Mouse (Mus musculus) retina, embryonic 14.5 days (tissue): ENCODE measurements at regions not wholly inside any gene's neighbourhood (a gene's known extent, or its start where the extent isn't known, plus 50 kb on each side); places are given as distances from the start of the nearest gene placed in this dataset.
"Not testable (repeated sequence)": the region's sequence is repeated elsewhere in the genome, so short reads cannot be mapped to it uniquely, and the experiment has no call there.

Source experiments
- DNase-seq: peaks from one replicate; pipeline ENCODE4 v3.0.0-alpha.2; 2015; ENCODE audit warnings: low spot score

DNA sequence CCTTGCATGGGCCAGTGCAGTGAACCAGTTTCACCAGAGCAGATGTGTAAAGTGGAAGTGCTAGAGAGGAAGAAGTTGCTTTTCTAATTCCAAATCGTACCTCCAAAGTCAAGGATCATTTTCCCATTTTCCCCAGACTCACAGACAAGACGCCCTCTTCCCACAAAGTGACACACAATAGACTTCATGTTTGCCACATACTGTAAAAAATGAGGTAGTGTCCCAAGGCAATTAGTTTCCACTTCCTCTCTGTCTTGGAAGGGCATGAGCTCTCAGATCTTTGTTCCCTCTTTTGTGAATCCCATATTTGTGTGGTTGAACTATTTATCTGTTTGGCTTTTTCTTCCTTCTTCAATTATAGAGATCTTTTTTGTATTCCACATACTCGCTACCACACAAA lies 137.0 kb downstream of the Sptssa start:
- no peak for DNase-seq

DNA sequence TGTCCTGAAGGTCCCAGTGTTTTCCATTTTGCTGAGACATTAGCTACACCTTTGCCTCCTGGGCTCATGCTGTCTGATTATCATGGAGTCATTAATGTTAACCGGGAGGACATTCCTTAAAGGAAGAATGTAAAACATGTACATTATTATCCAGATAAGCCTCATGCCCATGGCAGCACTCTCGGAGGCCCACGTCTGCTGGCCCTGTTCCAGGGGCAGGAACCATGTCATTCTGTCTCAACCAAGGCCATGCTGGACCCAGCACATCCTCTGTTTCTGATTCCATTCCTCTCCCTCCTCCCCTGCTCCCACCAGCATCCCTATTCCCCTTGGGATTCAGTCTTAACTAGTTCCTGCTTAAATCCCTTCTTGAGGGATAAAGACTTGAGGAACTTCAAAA lies 139.1 kb downstream of the Sptssa start:
- DNase-seq: no peak

DNA sequence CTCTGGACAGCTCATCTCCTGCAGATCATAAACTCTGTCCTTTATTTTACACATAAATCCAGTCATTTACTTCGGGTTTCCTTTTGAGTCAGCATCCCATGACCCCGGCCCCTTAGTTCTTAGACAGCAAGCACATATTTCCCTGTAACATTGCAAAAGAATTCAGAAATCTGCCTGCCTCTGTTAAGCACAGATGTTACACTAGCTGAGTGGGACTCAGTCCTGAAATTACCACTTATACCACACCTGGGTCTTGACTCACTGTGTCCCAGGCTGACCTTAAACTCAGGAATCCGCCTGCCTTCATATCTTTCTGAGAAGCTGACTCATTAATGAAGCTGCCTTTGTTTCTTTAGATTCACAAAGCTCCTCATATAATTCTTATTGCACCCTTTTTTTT lies 139.9 kb downstream of the Sptssa start:
- DNase-seq: no peak

DNA sequence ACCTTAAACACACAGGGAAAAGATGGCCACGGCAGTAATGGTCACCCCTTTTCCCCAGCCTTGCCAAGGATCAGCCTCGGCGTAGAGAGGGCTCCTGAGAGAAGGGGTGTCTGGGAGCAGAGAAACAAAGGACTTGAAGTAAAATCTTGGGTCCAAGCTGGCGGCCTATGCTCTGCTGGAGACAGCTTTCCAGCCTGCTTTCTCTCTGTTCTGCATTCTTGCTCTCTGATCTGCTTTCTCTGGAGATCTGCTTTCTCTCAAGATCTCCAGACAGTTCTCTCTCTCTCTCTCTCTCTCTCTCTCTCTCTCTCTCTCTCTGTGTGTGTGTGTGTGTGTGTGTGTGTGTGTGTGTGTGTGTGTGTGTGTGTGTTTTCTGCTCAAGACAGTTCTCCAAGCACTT lies 140.3 kb downstream of the Sptssa start:
- not testable (repeated sequence) for DNase-seq

DNA sequence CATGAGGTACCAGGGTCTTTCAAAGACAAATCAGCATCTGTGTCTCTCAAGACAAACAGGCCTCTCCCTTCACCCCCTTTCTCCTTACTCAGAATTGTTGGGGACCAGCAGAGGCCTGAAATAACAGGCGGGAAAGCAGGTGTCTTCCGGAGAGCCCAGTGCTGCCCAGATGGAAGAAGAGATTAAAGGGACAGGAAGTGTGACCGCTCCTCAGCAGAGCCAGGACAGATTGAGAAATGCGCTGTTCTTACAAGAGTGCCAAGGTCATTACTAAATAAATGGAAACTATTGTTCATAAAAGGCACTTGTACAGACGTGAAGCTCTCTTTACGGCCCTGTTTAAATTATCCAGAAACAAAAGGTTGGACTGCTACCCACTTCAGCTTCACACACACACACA lies 146.5 kb downstream of the Sptssa start:
- DNase-seq: no peak

DNA sequence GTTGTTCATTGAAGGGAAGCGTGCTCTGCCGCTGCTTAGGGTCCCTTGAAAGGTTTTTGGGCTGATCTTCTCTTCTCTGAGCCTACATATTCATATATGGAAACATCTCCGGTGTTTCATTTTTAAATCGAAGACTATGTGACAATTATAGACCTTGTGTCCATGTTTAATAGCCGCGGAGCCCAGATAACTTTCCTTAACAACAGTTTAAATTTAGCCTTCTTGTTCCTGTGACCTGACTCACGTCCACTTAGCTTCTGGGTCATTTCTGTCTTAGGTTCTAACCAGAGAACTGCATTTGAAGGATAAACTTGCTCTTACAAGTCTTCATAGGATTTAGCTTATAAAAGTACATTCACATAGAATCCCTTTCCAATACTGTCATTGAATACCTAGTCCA lies 153.6 kb downstream of the Sptssa start:
- DNase-seq: no peak

DNA sequence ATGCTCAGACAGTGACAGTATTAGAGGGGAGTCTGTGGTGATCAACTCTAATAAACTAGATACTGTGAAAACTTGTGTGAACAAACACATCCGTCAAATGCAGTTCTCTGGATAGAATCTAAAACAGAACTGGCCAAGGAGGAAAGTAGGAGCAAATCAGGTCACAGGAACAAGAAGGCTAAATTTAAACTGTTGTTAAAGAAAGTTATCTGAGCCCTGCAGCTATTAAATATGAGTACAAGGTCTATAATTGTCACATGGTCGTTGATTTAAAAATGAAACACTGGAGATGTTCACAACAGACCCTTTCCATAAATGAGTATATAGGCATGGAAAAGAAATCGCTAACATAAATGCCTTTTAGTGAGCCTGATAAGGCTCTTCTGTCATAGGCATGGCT lies 156.4 kb downstream of the Sptssa start:
- DNase-seq: no peak

DNA sequence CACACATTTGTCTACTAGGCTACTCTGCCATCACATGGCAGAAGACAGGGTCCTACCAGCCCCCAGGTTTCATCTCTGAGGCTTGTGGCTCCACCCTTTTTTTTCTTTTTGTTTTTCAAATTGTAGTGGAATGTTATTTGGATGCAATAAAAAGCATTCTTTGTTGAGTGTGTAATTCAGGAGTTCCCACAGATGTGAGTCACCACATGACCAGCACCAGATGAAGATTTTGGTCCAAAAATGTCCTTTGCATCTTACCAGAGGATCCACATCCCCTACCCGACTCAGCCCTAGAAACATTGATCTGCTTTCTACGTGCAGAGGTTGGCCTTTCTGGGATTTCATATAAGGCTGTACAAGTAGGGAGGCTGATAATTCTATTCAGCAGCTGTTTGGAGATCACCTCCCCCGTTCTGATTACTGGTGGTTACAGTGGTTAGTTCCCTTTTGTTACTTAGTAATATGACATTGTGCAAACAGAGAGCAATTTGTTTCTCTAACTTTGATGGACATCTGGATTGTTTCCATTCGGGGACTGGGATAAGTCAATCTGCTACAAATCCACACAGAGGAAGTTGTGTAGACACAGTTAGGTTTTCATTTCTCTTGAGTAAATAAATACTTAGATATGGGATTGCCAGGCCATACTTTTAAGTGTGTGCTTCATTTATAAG lies 160.5 kb downstream of the Sptssa start:
- DNase-seq: no peak

DNA sequence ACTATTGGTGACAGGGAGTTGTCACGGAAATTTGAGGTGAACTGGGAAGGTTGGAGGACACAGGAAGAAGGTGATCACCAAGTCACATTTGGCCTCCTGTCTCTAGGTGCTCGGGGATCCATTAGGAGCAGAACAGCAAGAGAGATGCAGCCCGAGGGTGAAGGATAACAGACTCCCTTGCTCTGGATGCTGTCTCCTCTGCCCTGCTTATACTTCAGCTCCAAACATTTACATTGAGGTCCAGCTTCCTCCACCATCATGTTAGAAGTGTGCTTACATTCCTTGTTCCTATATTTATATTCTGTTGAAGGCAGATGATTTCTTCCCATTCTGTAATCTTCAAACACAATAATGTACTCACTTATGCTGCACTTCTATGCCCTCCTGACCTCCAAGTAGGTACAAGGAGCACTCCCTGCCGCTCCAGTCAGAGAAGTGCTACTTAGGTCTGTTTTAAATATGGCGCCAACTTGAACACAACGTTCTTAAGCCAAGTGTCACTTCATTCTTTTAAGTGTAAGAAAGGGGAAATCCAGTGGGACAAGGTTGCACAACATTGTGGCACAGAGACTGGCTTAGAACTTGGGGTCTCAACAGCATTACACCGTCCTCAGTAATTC lies 161.5 kb downstream of the Sptssa start:
- no peak for DNase-seq

DNA sequence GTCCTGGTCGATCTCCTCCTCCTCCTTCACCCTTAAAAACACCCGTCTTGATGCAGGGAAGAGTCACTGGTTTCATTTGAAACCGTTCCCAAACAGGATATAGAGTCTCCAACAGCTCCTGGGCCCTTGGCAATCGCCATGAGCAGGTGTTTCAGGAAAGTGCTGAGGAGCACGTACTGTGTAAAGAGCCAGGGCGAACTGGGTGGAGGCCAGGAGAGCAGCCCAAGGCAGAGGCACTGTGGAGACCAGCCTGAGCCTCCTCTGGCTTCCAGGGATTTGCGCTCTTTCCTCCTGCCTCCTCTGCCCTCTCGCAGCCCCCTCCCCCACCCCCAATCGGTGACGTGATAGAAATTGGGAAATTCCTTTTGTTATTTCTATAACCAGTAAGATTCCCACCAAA lies 163.6 kb downstream of the Sptssa start:
- no peak for DNase-seq

DNA sequence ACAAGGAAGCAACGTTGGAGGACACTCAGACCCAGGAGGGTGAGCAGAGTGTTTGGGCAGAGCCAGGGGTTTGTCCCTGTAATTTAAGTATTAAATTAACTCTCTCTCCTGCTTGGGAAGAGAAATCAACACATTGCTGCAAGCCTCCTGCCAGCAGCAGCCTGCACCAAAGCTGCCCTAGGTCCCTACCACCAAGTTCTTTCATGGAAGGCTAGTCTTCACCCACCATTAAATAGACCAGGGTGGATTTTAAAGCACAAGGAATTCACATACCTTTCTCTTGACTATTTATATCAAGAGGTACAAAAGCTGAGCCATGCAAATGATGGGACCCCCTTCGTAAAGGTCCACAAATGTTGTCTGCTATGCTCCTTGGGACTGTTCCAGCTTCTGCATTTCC lies 165.9 kb downstream of the Sptssa start:
- no peak for DNase-seq

DNA sequence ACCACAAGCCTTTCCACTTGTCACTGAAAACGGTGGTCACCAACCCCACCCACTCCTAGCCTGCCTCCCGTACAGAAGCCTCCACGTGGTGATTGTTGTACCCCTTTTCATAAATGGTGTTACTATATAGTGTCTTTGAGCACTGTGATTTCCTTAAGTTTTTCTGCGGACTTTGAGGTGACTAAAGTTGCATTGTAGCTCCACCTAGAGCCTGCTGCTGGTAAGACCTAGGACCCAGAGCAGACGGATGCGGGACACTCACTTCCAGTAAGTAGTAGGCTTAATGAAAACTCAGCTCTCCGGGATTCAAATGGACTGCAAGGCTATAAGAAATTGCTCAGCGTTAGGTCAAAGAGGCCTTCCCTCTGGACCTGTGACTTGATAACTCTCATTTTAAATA lies 166.7 kb downstream of the Sptssa start:
- DNase-seq: peak; percentile 86

DNA sequence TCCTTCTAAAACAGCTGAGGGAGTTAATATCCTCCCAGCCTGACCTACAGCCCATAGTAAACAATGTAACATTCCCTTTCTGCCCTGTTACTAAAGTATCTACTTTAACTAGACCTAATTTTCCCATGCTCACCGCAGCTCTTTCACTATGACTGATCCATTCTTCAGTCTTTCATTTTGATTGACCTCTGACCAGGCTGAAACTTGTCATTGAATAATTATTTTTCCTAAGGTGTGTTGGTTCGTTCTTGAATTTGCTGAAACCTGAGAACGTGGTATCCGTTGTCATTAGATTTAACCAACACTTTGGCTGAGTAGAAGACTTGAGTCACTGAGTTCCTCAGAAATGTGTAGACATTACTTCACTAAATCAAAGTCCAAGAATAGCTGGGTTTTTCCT lies 168.7 kb downstream of the Sptssa start:
- no peak for DNase-seq

DNA sequence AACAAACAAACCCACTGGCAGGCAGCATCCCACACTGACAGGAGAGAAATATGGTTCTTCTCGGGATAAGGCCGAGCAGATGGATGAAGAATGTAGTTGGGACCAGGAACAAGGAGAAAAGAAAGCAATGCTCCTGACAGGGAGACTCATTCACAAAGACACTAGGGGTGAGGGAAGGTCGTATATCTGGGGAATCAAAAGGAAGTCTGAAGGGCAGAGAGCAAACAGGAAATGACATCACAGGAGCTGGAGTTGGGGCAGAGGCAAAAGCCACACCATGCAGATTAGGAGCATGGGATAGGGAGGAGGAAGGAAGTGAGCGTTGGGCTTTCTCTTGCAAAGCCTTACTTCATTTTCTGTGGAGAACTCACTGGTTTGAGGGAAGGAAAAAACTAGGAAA lies 174.4 kb downstream of the Sptssa start:
- no peak for DNase-seq

DNA sequence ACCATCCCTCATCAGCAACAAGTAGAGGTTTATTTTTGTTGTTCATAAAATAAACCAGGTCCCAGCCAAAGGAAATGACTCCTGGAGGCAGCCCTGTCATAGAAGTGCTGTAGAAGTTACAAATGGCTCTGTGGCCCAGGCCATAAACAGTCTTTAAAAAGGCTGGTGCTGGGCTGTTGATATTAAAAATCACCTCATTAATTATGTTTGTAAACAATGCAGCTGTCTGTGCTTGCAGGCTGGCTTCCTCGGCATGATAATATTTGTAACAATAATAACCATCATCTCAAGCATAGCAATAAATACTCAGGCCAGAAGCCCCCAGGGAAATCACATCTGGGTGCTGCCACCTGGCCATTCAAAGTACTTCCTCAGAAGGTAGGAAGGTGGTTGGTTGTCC lies 176.5 kb downstream of the Sptssa start:
- DNase-seq: no peak

DNA sequence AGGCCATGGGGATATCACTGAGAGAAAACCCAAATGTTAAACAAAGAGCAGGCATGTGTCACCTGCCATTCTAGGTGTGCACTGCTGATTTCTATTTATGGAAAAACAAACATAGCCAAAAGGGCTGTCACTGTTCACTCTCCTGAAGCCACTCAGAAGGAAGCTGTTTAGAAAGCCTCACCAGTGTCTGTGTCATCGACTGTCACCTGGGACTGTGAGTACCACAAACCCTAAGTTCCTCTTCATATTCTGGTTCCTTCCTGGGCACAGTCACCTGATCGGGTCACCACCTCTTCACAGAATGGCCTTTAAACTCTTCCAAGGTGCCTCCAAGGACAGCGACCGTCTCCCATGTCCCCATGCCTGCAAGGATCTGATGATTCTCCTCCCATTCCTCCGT lies 183.5 kb downstream of the Sptssa start:
- DNase-seq: no peak

DNA sequence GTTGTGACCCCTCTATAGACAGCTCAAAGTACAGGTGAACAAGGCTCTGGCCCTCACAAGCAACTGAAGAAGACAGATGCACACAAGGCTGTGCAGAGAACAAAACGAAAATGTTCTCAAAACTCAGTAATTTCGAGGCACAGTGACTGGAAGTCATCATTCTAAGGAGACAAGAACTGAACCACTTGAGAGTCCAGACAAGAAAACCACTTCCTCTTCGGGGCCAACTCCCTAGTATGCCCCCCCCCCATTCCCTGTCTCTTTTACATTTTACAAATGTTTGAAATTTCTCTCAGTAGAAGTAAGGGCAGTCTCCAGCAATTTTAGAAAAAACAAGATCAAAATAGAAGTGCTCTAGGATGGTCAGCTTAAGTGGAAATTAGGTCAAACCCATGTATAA lies 184.0 kb downstream of the Sptssa start:
- DNase-seq: no peak

DNA sequence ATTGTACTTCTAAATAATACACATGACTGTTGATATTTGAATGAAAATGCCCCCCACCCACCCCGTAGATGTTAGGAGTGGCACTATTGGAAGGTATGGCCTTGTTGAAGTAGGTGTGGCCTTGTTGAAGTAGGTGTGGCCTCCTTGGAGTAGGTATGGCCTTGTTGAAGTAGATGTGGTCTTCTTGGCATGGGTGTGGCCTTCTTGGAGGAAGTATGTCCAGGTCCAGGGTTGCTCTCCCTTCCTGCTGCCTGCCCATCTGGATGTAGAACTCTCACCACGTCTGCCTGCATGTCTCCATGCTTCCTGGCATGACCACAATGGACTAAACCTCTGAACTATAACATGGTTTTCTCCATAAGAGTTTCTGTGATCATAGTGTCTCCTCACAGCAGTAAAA lies 188.7 kb downstream of the Sptssa start:
- no peak for DNase-seq

DNA sequence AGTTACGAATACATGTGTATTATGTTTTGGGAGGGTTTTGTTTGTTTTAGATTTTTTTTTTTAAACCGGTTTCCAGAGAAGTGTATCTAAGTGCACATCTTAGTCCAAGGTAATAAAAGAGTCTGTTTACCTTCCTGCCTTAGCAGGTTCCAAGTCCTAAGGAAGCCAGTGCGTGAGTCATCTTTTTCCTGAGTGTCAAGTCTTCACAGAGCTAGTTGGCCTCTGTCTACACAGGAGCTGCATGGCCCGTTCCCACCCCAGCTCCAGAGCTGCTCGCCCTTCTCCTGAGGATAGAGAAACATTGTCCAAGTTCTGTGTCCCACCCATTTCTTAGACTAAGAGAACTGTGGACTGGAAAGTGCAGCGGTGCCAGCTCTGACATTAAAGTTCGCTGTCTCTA lies 192.6 kb downstream of the Sptssa start:
- DNase-seq: no peak

DNA sequence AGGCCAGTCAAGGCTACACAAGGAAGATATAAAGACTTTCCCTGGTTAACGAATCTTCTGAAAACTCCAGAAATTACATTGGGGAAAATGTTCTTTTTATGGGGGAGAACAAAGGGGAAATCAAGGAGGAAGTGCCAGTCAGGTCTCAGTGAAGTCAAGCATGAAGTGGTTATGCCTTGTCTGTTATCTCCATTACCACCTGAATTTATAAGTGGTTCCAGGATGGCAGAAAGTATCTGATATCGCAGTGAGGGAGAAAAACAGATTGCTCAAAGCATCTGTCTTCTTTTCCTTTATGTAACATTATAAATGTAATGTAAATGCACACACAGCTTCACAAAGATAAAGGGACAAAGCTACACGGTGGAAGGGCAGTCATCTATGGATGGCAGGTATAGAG lies 195.0 kb downstream of the Sptssa start:
- DNase-seq: no peak

DNA sequence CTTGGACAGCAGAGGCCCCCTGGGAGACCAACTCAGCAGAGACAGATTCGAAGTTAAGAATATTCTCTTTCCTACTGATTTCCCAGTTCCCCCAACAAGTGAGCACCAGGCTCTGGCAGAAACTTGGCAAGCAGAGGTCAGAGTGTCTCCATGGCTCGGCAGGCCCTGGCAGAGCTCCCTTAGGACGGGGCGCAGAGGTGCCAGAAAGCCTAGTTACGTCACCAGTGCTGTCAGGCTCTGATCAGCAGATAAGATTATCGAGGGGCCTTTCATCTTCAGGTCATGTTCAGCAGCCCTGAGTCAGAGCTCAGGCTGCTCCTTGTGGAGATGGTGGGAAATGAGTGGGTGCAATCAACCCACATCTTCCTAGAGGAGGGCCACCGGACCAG lies 196.2 kb downstream of the Sptssa start:
- no peak for DNase-seq

DNA sequence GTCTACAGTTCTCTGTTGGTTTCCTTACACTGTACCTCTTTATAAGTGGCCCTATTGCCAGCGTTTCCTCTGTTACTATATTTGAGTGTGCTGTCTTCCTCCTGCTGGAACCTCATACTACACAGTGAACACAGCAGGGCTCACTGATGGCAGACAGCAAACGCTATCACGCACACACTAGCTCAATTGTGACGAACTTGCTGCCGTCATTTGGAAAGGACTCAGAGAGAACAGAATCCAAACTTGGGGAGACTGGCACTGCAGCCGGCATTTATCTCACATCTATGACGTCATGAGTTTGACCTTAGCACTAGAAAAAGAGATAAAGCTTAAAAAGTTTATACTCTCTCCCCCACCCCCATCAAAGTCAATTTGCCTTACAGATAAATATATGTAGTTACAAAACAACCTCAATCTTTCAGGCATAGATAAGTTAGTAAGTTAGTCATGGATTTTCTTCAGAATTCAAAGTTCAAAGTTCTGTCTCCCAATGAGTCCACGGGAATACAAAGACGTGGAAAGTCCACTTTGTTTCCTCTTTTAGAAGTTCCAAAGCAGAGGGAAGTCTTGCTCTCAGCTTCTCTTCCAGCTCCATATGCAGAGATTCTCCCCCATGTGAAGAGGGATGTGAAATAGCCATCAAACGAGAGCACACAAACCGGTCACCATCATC lies 196.8 kb downstream of the Sptssa start:
- no peak for DNase-seq

DNA sequence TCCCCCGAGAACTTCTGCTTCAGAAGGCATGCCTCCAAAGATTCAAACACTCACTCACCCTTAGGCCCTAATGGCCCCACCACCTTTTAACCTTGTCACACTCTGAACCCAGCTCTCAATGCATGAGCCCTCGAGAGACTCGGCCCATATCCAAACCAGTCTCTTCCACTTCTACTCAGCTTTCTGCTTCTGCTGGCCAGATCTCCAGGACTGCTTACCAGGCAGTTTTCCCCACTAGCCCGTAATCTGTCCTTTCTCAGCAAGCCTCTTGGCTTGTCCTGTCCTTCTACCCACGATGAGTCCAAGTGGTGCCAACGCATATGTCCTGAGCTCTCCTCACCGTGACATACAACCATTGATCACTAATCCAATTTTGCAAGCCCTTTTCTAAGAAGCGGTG lies 199.6 kb downstream of the Sptssa start:
- DNase-seq: no peak

DNA sequence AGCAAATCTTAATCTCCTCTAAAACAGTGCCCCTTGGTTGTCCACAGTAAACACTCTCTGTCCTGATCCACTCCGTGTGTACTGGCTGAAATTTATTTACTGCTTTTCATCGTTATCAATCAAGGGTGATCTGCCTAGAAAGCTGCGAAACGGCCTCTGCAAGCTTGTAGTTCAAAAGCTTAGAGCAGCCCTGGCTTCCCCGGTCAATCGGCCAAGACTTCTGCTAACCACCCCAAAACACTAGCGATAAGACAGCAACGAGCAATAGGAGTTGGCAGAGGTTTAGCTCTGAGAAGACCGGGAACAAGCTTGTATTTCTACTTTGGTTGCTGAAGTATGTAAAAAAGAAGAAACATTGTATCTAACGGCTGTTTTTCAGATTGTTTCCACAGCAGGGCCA lies 201.8 kb downstream of the Sptssa start:
- no peak for DNase-seq
